Mouse (Mus musculus) layer of hippocampus, adult 11-12 months (tissue): ENCODE data around the gene Olfr69.
"Not testable (repeated sequence)": the region's sequence is repeated elsewhere in the genome, so short reads cannot be mapped to it uniquely, and the experiment has no call there.

Source experiments
- DNase-seq: peaks from one replicate; pipeline ENCODE4 v3.0.0; 2022; ENCODE audit warnings: low spot score

Olfr69 gene

DNA sequence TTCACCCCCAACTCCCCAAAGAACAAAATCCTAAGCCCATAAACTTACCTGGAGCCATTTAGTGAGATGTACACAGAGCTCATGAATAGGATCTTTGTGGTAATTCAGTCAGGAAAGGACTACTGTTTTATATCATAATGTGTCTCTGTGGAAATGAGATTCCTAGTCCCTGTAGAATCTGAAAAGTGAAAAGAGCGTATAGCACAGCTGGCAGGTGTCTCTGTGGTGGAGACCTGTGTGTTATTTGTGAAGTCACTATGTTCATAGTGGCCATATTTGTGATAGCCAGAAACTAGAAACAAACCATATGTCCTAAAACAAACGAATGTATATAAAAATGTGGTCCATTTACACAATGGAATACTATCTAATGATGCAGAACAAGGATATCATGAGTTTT lies at the start of gene Olfr69:
TSS of gene Olfr69 (minus strand) at position 101 of the 400 bp plus-strand sequence.
- no peak for DNase-seq

DNA sequence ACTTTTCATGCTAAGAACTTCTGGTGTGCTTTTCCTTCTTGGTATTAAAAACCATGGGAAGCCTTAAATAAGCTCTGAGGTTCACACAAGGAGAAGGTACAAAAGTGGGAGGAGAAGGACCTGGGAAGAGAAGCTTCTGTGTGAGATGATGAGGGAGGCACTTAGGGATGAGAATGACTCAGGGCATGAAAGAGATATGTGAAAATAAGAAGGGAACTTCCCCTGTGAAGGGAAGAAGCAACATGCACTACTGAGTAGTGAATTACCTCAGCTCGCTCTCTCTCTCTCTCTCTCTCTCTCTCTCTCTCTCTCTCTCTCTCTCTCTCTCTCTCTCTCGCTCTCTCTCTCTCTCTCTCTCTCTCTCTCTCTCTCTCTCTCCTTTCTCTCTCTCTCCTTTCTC lies 43.7 kb upstream of the Olfr69 start:
- not testable (repeated sequence) for DNase-seq

DNA sequence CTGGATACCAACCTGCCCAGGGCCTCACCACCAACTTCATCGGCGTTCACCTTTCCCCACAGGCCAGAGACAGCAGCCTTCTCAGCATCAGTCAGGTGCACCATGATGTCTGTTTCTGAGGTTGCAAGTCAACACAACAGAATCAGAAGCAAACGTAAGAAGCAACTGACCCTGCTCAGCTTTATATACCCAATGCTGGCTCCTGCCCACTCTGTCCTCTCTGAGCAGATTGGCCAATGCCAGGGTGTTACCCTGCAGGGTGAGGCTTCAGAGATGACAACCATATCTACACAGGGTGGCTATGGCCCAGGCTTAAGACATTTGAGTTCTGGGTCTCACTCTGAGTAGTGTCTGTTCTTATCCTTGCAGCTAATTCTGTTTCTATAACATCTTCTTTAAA lies 42.4 kb upstream of the Olfr69 start, which contains the start of gene Hbb-bt:
TSS of gene Hbb-bt (minus strand) at position 231 of the 400 bp plus-strand sequence.
- no peak for DNase-seq

DNA sequence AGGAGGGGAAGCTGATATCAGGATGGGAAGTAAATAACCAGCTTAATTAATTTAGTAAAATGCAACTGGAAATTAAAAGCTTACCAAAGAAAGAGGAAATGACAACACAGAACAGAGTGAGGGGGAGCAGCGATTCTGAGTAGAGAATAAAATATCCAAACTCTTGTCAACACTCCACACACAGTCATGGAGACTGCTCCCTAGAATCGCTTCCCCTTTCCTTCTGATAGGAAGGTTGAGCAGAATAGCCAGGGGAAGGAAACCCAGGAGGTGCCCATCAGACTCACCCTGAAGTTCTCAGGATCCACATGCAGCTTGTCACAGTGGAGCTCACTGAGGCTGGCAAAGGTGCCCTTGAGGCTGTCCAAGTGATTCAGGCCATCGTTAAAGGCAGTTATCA lies 41.8 kb upstream of the Olfr69 start:
- not testable (repeated sequence) for DNase-seq

DNA sequence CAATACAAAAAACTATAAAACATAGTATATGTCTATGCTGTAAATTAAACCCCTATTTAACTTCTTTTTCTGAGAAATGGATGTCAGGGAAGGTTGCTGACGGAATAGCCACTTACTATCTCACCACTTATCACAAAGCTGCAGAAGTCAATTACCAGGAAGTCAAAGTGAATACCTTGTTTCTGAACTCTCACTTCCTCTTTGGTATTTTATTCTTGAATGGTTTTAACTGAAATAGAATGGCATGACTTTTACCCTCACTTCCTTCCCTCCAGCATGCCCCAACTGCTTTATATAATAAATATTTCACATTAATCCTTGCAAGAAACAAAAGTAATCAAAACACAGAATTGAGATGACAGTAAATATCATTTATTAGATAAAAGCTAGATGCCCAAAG lies 40.8 kb upstream of the Olfr69 start:
- no peak for DNase-seq

DNA sequence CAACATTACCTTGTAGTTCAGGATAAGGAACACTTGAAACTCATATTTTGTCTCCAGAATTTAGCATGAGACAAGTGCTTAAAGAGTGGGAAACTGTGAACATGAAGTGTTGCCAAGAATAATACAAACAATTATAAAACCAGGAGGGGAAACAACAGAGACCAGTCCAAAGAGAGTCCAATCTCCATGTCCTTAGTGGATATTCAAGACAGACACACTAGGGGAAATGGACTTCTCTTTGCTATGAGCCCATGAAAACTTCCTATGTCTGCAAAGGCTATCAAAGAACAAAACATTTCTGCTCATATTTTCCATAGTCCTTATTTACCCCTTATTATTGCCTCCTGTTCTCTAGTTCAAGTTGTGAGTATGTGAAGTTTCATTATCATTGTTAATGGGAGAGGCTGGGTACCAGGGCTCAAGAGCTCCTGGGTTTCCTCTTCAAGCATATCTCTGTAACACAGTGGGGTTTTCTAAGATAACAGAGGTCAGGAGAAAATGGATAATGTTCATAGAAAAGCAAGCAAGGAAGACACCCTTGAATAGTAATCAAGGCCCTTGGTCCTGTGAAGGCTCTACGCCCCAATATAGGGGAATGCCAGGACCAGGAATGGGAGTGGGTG lies 39.9 kb upstream of the Olfr69 start:
- no peak for DNase-seq

DNA sequence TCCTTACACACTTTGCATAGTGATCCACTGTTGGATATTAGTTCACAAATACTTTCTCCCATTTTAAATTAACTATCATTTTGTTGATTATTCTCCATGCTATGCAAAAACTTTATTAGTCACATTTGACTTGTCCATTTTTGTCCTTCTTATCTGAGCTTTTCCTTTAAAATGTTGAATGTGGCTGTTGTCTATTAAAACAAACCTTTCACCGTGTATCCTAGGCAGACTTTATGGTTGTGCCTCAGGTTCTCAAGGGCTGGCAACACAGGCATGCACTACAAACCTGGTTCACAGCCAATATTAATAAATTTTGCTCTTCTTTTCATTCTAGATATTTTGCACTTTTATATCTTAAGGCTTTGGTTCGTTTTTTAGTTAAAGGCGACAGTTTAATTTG lies 39.4 kb upstream of the Olfr69 start:
- DNase-seq: no peak

DNA sequence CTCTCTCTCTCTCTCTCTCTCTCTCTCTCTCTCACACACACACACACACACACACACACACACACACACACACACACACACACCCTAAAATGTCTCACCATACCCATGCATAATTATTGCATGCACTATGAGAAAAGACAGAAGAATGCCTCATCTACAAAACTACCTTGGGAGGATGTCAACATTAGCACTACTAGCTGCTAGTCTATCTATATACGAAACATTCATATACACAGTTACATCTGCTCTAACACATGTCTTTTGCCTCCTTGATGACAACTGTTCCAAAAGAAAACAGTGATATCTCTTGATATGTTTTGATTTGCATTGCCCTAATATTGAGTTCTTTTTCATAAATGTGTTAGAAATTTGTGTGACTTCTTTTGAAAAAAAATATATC lies 38.9 kb upstream of the Olfr69 start:
- DNase-seq: no peak

DNA sequence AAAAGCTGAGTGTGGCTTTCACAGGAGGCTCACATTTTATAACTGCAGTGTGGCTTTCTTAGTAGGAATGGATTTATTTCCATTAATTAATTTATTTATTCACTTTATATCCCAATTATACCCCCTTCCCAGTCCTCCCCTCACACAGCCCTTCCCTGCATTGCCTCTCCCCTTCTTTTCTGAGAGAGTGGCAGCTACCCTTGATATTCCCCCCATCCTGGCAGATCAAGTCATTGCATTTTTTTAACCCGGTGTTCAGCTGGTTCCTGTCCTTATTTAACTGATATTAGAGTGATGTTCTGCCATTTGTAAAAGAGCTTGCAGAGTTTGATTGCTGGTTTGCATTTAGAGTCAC lies 38.4 kb upstream of the Olfr69 start:
- DNase-seq: no peak

DNA sequence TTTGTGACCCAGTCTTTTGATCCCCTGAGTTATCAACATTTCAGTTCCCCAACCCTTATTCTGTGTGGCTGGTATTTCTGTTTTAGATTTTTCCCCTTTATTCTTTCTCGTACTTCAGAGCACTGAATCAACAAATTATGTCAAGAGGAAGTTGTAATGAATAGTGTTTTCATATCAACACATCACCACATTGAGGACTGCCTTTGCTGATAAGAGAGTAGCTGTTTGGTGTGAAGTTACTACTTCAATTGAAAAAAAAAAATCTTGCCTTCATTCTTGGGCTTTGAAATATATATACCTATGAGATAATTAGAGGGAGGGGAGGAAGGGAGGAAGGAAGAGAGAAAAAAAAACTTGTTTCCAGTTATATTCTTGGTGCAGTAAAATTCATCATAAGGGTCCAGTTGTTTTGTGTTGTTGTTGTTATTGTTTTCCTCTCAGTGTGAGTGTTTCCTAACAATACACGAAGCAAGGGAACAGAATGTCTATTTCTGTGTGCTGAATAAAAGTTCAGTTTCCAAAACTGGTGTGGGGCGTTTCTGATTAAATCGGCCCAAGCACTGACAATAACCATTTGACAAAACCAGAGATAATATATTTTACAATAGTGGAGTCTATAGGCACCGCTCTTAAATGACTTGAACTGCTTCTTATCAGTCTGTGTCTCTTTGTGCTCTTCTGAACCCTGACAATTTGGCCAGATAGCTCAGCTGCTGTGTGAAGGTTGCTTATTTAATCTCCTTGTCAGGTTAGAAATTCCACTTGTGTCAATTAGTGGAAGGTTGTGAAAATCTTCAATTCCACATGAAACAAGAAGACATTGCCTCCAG lies 37.8 kb upstream of the Olfr69 start:
- DNase-seq: no peak

DNA sequence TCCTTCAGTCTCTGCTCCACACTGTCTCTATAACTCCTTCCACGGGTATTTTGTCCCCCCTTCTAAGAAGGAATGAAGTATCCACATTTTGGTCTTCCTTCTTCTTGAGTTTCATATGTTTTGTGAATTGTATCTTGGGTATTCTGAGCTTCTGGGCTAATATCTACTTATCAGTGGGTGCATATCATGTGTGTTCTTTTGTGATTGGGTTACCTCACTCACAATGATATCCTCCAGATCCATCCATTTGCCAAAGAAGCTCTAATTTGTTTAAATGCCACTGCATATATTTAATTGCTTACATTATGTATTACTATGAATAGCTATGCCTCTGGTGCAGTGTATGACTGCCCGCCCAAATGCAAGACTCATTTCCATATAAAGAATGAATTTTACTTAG lies 36.7 kb upstream of the Olfr69 start:
- not testable (repeated sequence) for DNase-seq

DNA sequence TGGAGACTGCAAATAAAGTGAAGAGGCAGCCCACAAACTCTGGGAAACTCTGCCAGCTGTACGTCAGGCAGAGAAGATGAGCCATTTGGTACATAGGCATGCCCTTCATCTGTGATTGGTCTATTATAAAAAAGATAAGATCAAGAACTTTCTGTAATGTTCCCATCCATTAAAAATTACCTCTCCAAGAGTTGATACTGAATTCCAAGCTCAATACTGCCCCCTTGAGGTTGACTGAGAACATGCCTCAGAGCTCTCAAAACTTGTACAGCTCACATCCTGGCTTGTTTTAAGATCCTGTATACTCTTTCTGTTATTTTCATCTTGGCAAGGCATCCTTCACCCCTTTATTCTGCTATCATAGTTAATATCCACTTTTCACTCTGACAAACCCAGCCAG lies 35.5 kb upstream of the Olfr69 start:
- DNase-seq: peak; percentile 10

DNA sequence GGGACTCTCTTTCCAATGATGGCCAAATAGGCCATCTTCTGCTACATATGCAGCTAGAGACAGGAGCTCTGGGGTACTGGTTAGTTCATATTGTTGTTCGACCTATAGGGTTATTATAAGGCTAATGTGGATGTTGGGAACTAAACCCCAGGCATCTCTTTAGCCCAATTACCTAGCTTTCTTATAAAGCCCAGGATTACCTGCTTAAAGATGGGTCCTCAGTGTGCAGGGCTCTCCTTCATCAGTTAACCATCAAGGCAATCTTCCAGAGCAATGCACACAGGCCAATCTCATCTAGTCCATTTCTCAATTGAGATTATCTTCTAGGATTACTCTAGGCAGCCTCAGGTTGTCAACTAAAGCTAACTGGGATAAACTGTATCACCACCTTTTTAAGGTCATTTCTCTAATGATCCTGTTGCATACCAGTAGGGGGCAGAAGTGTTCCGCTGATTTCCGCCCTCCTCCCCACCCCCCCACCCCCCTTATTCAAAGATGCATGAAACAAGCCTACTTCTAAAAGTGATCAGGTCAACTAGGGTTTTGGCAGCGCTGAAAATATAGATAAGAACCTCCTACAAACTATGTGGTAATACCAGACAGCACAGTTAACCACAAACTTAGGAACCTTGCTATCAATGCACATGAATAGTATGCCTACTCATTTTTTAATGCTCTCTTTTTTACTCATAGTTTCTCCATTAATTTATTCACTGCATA lies 21.4 kb upstream of the Olfr69 start:
- no peak for DNase-seq

DNA sequence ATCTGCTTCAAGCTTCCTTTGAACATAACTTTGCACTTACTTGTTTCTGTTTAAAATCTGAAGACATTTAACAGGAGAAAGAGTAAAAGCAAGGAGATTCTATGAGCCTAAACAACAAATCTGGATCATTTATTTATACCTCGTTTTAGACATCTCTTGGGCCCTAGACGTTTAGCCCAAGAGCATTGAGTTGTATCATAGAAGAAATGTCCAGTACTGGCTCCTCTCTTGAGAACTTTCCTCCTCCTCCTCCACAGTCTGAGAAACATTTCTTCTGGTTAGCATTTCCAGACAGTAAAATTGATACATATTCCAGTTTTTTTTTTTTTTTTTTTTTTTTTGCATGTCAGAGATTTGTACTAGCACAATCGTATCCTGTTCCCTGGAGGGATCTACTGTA lies 20.3 kb upstream of the Olfr69 start, which contains the start of gene Olfr67:
TSS of gene Olfr67 (minus strand) at position 101 of the 400 bp plus-strand sequence.
- no peak for DNase-seq

DNA sequence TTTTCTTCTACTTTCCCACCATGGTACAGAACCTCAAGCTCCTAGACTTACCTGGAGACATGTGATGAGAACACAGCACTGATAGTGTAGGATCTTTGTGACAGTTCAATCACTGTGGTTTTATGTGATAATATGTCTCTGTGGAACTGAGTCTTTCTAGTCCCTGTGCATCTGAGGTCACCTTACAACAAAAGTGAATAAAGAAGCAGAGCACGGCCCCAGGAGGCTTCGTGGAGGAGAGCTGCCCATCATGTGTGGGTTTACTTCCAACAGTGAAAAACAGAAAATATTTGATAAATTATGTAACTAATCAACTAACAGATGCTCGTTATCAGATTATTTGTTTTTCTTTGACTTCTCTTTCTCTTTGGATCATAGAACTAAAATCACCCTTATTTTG lies 8.2 kb upstream of the Olfr69 start, which contains the start of gene Olfr68:
TSS of gene Olfr68 (minus strand) at position 101 of the 400 bp plus-strand sequence.
- no peak for DNase-seq

DNA sequence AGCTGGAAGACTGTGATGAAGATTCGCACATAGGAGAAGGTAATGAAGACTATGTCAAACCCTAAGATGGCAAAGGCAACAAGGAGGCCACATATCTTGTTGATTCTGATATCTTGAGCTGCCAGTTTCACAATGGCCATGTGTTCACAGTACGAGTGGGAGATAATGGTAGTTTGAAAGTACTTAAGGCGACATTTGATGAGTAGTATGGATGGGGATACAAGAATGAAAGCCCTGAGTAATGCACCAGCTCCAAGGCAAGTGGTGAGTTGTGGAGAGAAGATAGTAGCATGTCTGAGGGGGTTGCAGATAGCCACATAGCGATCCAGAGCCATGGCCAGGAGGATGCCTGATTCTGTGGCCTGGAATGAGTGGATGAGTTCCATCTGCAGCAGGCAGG lies 6.3 kb upstream of the Olfr69 start:
- not testable (repeated sequence) for DNase-seq

DNA sequence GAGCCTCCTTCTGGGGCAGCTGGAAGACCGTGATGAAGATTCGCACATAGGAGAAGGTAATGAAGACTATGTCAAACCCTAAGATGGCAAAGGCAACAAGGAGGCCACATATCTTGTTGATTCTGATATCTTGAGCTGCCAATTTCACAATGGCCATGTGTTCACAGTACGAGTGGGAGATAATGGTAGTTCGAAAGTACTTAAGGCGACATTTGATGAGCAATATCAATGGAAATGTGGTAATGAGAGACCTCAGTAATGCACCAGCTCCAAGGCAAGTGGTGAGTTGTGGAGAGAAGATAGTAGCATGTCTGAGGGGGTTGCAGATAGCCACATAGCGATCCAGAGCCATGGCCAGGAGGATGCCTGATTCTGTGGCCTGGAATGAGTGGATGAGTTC lies 3.7 kb downstream of the Olfr69 start:
- not testable (repeated sequence) for DNase-seq

DNA sequence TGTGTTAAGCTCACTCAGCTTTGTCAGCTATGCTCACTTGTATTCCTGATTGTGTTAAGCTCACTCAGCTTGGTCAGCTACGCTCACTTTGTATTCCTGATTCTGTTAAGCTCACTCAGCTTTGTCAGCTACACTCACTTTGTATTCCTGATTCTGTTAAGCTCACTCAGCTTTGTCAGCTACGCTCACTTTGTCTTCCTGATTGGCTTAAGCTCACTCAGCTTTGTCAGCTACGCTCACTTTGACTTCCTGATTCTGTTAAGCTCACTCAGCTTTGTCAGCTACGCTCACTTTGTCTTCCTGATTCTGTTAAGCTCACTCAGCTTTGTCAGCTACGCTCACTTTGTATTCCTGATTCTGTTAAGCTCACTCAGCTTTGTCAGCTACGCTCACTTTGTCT lies 9.2 kb downstream of the Olfr69 start:
- not testable (repeated sequence) for DNase-seq

DNA sequence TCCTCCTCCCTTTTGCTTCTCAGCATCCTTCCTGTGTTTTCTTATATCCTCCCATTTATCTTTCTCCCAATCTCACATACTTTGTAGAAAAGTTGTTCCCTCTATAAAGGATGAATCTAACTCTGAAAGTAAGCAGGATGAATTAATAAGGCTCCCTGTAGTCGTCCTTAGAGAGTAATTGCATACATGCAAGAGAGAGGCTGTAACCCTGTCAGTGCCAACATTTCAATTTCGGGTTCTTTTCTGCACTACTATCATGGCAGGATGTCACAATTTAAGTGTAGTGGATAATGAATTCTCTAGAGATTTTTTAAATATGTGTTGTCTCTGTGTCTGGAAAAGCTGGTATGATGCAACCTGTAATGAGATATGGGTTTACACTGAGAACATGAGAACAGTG lies 14.2 kb downstream of the Olfr69 start, which contains the start of gene Olfr630:
TSS of gene Olfr630 (minus strand) at position 101 of the 400 bp plus-strand sequence.
- no peak for DNase-seq

DNA sequence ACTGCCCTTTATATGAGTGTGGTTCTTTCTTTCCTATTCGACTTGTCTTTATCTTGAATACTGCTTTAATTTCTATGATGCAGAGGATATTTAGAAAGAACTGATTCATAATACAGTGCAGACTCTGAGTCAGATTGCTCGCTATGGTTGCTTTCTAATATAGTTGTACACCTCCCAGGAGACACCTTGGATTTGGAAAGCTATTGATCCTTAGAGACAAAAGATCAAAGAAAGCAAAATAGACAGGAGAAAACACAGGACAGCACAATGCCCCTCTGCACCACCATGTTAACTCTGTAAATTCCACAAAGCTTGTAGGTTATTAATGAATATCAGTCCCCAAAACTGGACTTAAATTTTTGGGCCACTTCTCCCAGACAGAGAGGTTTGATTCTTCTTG lies 26.6 kb downstream of the Olfr69 start, which contains the start of gene Olfr629:
TSS of gene Olfr629 (minus strand) at position 101 of the 400 bp plus-strand sequence.
- DNase-seq: no peak

DNA sequence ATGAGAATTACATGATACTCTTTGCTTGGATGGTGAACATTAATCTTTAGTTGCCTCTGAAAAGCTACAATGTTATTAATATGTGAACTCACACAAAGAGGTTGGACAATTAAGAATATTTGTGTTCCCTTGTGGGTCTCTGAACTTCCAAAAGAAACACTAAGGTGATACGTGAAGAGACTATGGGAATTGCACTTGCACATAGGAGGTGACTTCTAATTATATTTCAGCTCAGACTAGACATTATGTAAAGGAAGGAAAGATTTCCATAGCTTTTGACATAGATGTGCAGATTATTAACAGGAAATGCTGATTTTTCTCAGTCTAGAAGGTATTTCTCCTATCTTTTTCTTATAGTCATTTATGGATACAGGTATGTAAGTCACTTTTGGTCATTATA lies 41.3 kb downstream of the Olfr69 start, which contains the start of gene Olfr628:
TSS of gene Olfr628 (plus strand) at position 301 of the 400 bp plus-strand sequence.
- DNase-seq: no peak

DNA sequence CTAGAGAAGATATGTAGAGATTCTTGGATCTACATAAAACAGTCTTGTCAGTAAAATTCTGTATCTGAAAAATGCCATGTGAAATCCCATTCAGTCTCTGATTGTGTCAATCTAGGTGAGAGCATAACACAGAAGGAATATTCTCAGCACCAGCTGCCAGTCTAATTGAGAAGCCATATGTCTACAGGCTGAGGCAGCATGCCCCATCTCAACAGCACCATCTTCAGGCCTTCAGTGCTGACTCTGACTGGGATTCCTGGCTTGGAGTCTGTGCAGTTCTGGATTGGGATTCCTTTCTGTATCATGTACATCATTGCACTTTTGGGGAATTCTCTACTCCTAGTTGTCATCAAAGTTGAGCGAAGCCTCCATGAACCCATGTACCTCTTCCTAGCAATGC lies 55.0 kb downstream of the Olfr69 start:
- peak; percentile 15 for DNase-seq
